Mouse (Mus musculus): Measurements from ENCODE around the gene H2-T22.

DNA sequence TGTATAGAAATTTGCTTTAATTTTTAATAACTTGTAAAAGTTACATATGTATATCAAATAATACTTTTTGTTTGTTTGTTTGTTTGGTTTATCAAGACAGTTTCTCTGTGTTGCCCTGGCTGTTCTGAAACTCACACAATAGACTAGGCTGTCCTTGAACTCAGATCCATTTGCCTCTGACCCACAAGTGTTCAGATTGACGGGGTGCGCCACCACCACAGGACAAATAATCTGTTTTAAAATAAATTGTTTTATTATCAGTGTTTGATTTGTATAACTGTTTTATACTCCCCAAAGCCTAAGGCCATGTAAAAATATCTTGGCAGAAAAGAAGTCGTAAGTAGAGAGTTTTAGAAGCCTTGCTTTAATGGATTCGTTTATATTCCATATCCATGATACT is 14.9 kb downstream of the H2-T22 start:
- TF ChIP-seq ELF1 (IDR thresholded peaks at IDR 0.05; ENCODE audit: low read depth, low read length) (no peak), KAT2A (IDR thresholded peaks at IDR 0.05; ENCODE audit: insufficient replicate concordance, low read length) (no peak), UBTF (IDR thresholded peaks at IDR 0.05; ENCODE audit: low read depth, low read length) (no peak)

Data from CH12.LX (cell line).